Mouse (Mus musculus): ENCODE results near the gene Gm29797. TPM values are rescaled to one million over a fixed set of nuclear protein-coding genes. Genes with fewer than 3 reads are reported as not detected.

Gene Gm29797
- polyA plus RNA-seq, 1 experiment from 2014 or later: not detected

Other genes starting within 250 kb of the Gm29797 start
- gene Zbtb46, start 197.6 kb upstream of the Gm29797 start, polyA plus RNA-seq (2015; fragmentation: Nextera tagmentation; extraction: Ambion mirVana): 3.6 and 3.8 TPM in 2 replicates
- 0.11 and 0.14 TPM in 2 replicates for gene Abhd16b, start 163.8 kb upstream of the Gm29797 start, polyA plus RNA-seq (2015; fragmentation: Nextera tagmentation; extraction: Ambion mirVana)
- gene Tpd52l2, start 159.9 kb upstream of the Gm29797 start, polyA plus RNA-seq (2015; fragmentation: Nextera tagmentation; extraction: Ambion mirVana): 156 and 168 TPM in 2 replicates
- 97.2 and 101 TPM in 2 replicates for gene Dnajc5, start 136.5 kb upstream of the Gm29797 start, polyA plus RNA-seq (2015; fragmentation: Nextera tagmentation; extraction: Ambion mirVana)
- gene Uckl1, start 72.1 kb upstream of the Gm29797 start, polyA plus RNA-seq (2015; fragmentation: Nextera tagmentation; extraction: Ambion mirVana): 41.1 and 57.1 TPM in 2 replicates
- gene Prpf6, start 65.2 kb upstream of the Gm29797 start, polyA plus RNA-seq (2015; fragmentation: Nextera tagmentation; extraction: Ambion mirVana): 64.0 and 68.9 TPM in 2 replicates
- 70.9 and 81.1 TPM in 2 replicates for gene Zfp512b, start 64.2 kb upstream of the Gm29797 start, polyA plus RNA-seq (2015; fragmentation: Nextera tagmentation; extraction: Ambion mirVana)
- 9.3 and 10.4 TPM in 2 replicates for gene Samd10, start 57.8 kb upstream of the Gm29797 start, polyA plus RNA-seq (2015; fragmentation: Nextera tagmentation; extraction: Ambion mirVana)
- gene Sox18, start 14.6 kb downstream of the Gm29797 start, polyA plus RNA-seq (2015; fragmentation: Nextera tagmentation; extraction: Ambion mirVana): 88.3 and 92.4 TPM in 2 replicates
- 30.4 and 33.0 TPM in 2 replicates for gene Tcea2, start 23.3 kb downstream of the Gm29797 start, polyA plus RNA-seq (2015; fragmentation: Nextera tagmentation; extraction: Ambion mirVana)
- gene Rgs19, start 36.9 kb downstream of the Gm29797 start, polyA plus RNA-seq (2015; fragmentation: Nextera tagmentation; extraction: Ambion mirVana): 83.5 and 86.1 TPM in 2 replicates
- gene Lkaaear1, start 41.4 kb downstream of the Gm29797 start, polyA plus RNA-seq (2015; fragmentation: Nextera tagmentation; extraction: Ambion mirVana): not detected in 2 replicates
- 2.0 and 2.1 TPM in 2 replicates for gene Oprl1, start 58.0 kb downstream of the Gm29797 start, polyA plus RNA-seq (2015; fragmentation: Nextera tagmentation; extraction: Ambion mirVana)
- 0.77 and 0.79 TPM in 2 replicates for gene Myt1, start 106.3 kb downstream of the Gm29797 start, polyA plus RNA-seq (2015; fragmentation: Nextera tagmentation; extraction: Ambion mirVana)
- 38.6 and 43.7 TPM in 2 replicates for gene Pcmtd2, start 180.8 kb downstream of the Gm29797 start, polyA plus RNA-seq (2015; fragmentation: Nextera tagmentation; extraction: Ambion mirVana)
- 77.8 and 87.4 TPM in 2 replicates for gene Polr3k, start 207.3 kb downstream of the Gm29797 start, polyA plus RNA-seq (2015; fragmentation: Nextera tagmentation; extraction: Ambion mirVana)